Mouse (Mus musculus) lung, adult 2 months (tissue): ENCODE data around the gene Efcab5. TPM values are rescaled to one million over a fixed set of nuclear protein-coding genes. Genes with fewer than 3 reads are reported as not detected.
"Not testable (repeated sequence)": the region's sequence is repeated elsewhere in the genome, so short reads cannot be mapped to it uniquely, and the experiment has no call there.

Source experiments
- DNase-seq: peaks from one replicate; pipeline ENCODE4 v3.0.0; 2022
- H3K4me1 ChIP-seq: fragments of 200-500 bp; 2 replicates; pipeline ENCODE4 v1.6.1; 2011; ENCODE audit warnings: low read length; ENCODE audit not compliant: control insufficient read depth, insufficient read depth
- H3K4me3 ChIP-seq: fragments of 200-500 bp; replicated peaks from 2 replicates; pipeline ENCODE3; 2011; ENCODE audit warnings: low read depth, mild to moderate bottlenecking, control low read depth, low read length; ENCODE audit errors: extremely low read depth
- CTCF ChIP-seq: fragments of 200-500 bp; IDR thresholded peaks from 2 replicates; pipeline ENCODE4 v1.5.1; 2011; ENCODE audit warnings: mild to moderate bottlenecking, low read length, control low read depth; ENCODE audit not compliant: insufficient read depth
- POLR2A ChIP-seq: fragments of 200-500 bp; IDR thresholded peaks from 2 replicates; pipeline ENCODE4 v1.6.1; 2011; ENCODE audit warnings: low read depth, mild to moderate bottlenecking, control low read depth, low read length, borderline replicate concordance; ENCODE audit errors: extremely low read depth
- WGBS: fragments of 180-500 bp; shearing (Covaris S2); methylation state at CpG from one replicate; pipeline ENCODE4 v1.1.7; 2018; 5-methylcytosine and 5-hydroxymethylcytosine counted together
- polyA plus RNA-seq: library from polyadenylated mRNA; depleted of rRNA; stranded (reverse); fragments of >200 nt; gene quantifications from 2 replicates; pipeline ENCODE4 v1.2.3, GENCODE M21; 2012

The Efcab5 gene
- polyA plus RNA-seq, 1 experiment = 0.50 TPM

- Histone ChIP-seq H3K4me1 (no peaks in the 10 kb centered on the region), H3K4me3 (no peak overlapping the region)
- TF ChIP-seq CTCF = no peak
- no peak for TF ChIP-seq POLR2A
- DNase-seq = no peak
- WGBS = 89% methylated on average over 2 of the region's 2 CpGs
These were observed 40.0 kb downstream of the Efcab5 start for GRCm38 (mm10) chr11:77148774-77149173.

GRCm38 (mm10) chr11:77147753-77148152 is 41.0 kb downstream of the Efcab5 start:
- no peak for TF ChIP-seq POLR2A
- no peak for TF ChIP-seq CTCF
- 98% methylated on average over 3 of the region's 3 CpGs for WGBS
- Histone ChIP-seq H3K4me1 (no peaks in the 10 kb centered on the region), H3K4me3 (no peak overlapping the region)
- DNase-seq = no peak

- no peak for DNase-seq
- 24% methylated on average over 4 of the region's 4 CpGs for WGBS
These were observed 43.3 kb downstream of the Efcab5 start for GRCm38 (mm10) chr11:77145423-77145822.

GRCm38 (mm10) chr11:77141938-77142337 is 46.8 kb downstream of the Efcab5 start:
- no peak for DNase-seq
- no peak for TF ChIP-seq POLR2A
- TF ChIP-seq CTCF = no peak
- Histone ChIP-seq H3K4me3 (no peak overlapping the region), H3K4me1 (no peaks in the 10 kb centered on the region)
- 77% methylated on average over 6 of the region's 6 CpGs for WGBS

More at GRCm38 (mm10) chr11:77145423-77145822, 43.3 kb downstream of the Efcab5 start:
- no peak for TF ChIP-seq CTCF
- no peak for TF ChIP-seq POLR2A
- Histone ChIP-seq H3K4me1 (no peaks in the 10 kb centered on the region), H3K4me3 (no peak overlapping the region)

- 83% methylated on average over 6 of the region's 6 CpGs for WGBS
- Histone ChIP-seq H3K4me1 (no peaks in the 10 kb centered on the region), H3K4me3 (no peak overlapping the region)
- no peak for DNase-seq
- TF ChIP-seq POLR2A = no peak
- TF ChIP-seq CTCF = no peak
These were observed 48.8 kb downstream of the Efcab5 start for GRCm38 (mm10) chr11:77139976-77140375.

- Histone ChIP-seq H3K4me1 (no peaks in the 10 kb centered on the region), H3K4me3 (no peak overlapping the region)
- TF ChIP-seq POLR2A (no peak), CTCF (no peak)
- DNase-seq = no peak
- WGBS = 97% methylated on average over 4 of the region's 4 CpGs
These were observed 55.3 kb downstream of the Efcab5 start for GRCm38 (mm10) chr11:77133450-77133849.

- H3K4me3 ChIP-seq = no peak overlapping the region
- H3K4me1 ChIP-seq = no peaks in the 10 kb centered on the region
- WGBS = 58% methylated on average over 3 of the region's 3 CpGs
- peak; percentile 30 for DNase-seq
- TF ChIP-seq POLR2A = no peak
- TF ChIP-seq CTCF = peak; percentile 66
These were observed 56.2 kb downstream of the Efcab5 start for GRCm38 (mm10) chr11:77132580-77132979.

- DNase-seq = no peak
- no peaks in the 10 kb centered on the region for H3K4me1 ChIP-seq
- TF ChIP-seq CTCF (no peak), POLR2A (no peak)
- no peak overlapping the region for H3K4me3 ChIP-seq
- 88% methylated on average over 3 of the region's 3 CpGs for WGBS
These were observed 60.2 kb downstream of the Efcab5 start for GRCm38 (mm10) chr11:77128562-77128961.

GRCm38 (mm10) chr11:77111141-77111540 is 77.6 kb downstream of the Efcab5 start:
- H3K4me3 ChIP-seq = no peak overlapping the region
- DNase-seq = no peak
- TF ChIP-seq POLR2A (no peak), CTCF (no peak)
- peaks cover 2% of the 10 kb centered on the region; the same call in 1 of the 2 replicates for H3K4me1 ChIP-seq
- 64% methylated on average over 6 of the region's 6 CpGs for WGBS

- H3K4me1 ChIP-seq = peaks cover 2% of the 10 kb centered on the region; the same call in 1 of the 2 replicates
- no peak for DNase-seq
- no peak overlapping the region for H3K4me3 ChIP-seq
- 87% methylated on average over 6 of the region's 6 CpGs for WGBS
- TF ChIP-seq CTCF = no peak
- TF ChIP-seq POLR2A = no peak
These were observed 80.3 kb downstream of the Efcab5 start for GRCm38 (mm10) chr11:77108442-77108841.

GRCm38 (mm10) chr11:77107872-77108271 is 80.9 kb downstream of the Efcab5 start:
- not testable (repeated sequence) for DNase-seq, H3K4me1 ChIP-seq, H3K4me3 ChIP-seq
- WGBS = 80% methylated on average over 12 of the region's 12 CpGs
